Mouse (Mus musculus): Measurements from ENCODE around the gene Slc22a5.
"Not testable (repeated sequence)": the region's sequence is repeated elsewhere in the genome, so short reads cannot be mapped to it uniquely, and the experiment has no call there.

The Slc22a5 gene

DNA sequence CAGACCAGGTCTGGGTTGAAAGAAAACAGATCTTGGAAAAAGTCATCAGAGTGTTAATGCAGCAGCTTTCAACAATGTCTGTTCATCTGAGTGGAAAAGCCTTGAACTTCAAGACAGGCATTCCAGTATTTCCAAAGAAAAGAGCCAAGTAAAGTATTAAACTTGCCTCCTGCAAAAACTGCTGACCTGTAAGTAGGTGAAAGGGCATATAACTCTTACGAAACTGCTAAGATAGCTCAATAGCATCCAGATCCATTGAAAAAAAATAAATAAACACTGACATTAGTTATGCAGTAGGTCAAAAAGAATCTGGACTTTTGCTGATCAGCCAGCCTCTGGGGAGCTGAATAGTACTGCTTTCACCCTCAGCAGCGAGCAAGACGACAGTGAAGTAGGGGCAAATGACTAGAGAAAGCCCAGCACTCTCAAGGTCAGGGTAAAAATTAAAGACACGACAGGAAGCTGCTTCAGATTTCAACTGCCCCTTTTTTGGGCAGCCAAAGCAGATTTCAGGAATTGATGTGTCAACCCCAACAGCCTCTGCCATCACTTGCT lies 2.3 kb downstream of the Slc22a5 start:
- DNase-seq (ENCODE audit: low read depth, low spot score), result no peak

DNA sequence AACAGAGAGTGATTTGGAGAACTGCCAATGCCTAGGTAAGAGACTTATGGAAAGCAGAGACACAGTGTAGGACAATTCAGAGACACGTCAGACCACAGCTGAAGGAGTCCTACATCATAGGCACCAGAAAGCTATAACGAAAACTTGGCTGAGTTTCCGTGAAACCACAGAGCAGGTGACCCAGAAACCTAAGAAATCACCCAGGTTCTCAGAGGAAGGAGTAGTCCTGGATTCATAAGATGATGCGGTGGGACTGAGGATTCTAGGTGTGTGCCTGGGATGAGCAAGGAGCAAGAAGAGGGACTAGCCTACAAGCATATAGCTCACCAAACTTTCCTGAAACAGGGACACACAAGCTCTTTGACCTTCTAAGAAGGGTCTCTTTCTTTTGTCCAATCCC lies 3.2 kb downstream of the Slc22a5 start:
- DNase-seq (ENCODE audit: low read depth, low spot score), result no peak

DNA sequence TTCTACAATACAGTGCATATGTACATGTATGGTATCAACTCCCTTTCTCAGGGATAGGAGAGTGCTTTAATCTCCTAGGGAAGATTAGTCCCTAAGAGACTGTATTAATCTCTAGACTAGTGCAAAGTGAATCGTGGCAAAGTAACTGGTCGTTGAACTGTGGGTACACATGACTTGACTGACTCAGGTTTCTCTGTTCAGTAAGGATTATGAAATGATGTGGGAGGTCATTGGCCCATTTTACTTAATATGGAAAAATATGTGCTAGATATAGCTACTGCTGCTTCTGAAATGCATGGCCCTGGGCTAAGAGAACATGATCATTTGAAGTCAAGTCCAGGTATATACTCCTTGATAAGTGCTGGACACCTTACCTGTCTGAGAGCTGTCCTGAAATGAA lies 8.2 kb downstream of the Slc22a5 start:
- no peak for DNase-seq (ENCODE audit: low read depth, low spot score)

DNA sequence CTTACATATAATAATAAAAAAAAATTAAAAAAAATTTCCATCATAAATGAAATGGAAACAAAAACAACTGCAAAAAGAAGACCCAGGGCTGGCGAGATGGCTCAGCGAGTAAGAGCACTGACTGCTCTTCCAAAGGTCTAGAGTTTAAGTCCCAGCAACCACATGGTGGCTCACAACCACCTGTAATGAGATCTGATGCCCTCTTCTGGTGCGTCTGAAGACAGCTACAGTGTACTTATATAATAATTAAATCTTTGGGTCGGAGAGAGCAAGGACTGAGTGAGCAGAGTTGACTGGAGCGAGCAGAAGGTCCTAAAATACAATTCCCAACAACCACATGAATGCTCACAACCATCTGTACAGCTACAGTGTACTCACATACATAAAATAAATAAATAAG lies 13.4 kb downstream of the Slc22a5 start:
- peak; percentile 15 for DNase-seq (ENCODE audit: low read depth, low spot score)

DNA sequence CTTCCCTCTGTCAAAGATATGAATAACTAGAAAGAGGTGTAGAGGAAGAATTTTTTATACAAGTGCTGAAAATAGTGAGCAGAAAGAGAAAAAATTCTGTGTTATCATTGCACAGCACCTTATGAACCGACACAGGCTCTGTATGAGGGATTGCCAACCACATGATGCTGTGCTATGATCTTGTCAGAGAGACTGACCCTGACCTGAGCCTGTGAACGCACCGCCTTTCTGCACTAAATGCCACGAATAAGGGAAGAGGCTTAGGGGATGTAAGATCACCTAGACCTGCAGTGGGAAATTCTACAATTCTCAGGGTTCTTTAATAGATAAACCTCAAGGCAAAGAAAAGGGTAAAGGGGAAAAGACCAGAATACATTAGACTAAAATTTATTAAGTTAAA lies 15.0 kb downstream of the Slc22a5 start:
- no peak for DNase-seq (ENCODE audit: low read depth, low spot score)

DNA sequence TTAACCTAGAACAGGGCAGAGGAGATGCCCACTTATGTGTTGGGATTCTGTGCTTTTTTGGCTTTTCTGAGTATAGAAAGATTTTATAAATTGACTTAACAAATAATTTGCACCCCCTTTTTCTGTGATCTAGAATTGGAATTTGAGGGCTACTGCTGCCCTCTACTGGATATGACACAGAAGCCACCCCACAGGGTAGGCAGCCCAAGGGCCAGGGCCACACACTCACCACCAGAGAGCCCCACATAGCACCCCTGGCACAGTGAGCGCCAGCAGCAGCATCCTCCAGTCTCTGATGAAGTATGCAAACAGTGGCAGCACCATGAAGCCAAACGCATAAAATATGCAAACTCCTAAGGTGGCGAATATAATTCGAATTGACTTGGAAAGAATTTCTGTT lies 16.8 kb downstream of the Slc22a5 start:
- peak; percentile 61 for DNase-seq (ENCODE audit: low read depth, low spot score)

DNA sequence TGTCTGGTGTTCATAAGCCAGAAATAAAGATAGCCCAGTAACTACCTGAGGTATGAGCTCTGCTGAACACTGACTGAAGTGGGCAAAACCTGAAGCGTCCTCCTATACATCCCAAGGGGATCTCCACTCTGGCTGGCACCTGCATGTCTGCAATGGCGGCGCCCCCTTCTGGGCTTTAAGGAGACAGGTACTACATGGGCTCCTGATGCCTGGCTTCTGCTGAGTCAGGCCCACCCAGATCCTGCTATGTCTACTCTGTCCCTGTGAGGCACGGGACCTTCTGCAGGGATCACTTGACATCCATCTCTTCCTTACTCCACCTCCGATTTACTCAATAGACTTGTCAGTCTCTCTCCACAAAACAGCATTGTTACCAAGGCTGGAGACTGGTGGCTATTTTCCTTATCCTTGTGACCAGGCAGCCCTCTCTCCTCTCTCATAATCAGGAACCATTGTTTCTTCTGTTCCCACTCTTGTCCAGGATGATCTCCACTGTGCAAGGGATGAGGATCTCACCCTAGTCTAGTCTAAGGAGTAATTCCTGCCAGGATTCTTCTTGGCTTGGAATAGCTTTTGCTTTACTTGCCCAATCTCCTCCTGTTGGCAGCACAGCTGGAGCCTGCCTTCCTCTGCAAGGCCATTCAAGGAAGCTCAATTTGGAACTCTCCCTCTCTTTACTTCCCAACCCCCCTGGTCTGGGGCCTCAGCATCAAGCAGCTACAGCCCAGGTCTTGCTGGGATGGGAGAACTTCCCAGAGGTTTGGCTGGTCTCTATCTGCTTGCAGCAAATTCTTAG lies 17.4 kb downstream of the Slc22a5 start:
- DNase-seq (ENCODE audit: low read depth, low spot score), result peak; percentile 36

DNA sequence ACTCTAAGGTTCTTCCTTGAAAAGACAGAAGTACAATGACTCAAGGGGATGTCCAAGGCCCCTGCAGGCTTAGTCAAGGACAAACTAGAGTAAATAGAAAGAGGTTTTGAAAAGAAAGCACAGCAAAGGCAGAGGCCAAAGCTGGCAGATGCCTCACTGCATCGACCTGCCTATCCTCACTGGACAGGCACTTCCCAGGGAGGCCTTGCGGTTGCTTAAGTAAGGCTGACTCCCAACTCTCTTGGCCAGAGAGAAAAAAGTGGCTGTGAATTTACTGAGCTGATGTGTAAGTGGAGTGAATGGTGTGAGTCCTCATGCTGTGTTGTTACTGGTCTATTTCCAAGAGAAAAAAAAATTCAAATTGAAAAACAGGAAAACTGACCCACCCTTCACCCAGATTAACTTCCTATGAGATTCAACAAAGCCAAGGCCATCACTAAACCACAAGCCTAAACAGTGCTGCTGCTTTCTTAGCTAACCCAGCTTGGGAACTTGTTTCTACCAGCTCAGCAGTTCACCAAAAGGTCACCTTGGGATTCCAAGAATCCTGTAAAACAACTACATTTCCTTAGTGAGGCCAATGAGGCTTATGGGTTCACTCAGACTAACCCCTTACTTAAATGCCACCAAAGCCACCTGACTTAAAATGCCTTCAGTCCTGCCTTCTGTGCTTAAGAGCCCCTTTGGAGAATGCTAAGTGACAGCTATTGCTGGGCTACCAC lies 19.5 kb downstream of the Slc22a5 start:
- no peak for DNase-seq (ENCODE audit: low read depth, low spot score)

DNA sequence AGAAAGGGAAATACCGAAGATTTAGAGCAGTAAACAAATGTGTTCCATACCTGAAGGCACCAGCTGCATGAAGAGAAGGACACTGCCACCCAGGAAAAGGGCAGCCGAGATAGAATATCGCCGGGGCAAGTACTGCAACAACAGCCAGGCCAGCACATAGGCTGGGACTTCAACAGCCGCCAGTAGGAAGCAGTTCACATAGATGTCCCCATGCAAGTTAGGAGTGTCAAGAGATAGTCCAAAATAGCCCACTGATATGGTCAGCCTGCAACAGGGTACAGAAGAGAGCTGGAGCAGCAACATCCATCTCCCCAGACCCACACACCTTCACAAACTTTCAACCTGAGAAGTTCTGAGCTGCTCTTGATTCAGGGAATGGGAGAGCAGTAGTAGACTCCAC lies 22.3 kb downstream of the Slc22a5 start:
- no peak for DNase-seq (ENCODE audit: low read depth, low spot score)

DNA sequence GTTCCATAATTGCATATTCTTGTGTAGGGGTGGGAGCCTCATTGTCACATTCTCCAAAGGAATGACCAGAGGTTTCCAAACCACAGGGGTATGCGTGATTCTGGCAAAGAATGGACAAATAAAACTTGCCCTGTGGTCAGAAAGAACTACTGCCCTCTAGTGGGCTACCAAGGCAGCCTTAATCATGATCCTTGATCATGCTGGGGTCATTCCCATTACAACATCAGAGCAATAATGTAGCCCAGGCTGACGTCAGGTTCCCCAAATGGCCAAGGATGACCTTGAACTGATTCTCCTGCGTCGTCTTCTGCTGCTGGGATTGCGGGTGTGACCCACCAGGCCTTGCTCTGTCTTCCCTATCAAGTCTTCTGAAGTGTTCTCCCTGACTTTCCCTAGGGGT lies 23.1 kb downstream of the Slc22a5 start:
- not testable (repeated sequence) for DNase-seq (ENCODE audit: low read depth, low spot score)

DNA sequence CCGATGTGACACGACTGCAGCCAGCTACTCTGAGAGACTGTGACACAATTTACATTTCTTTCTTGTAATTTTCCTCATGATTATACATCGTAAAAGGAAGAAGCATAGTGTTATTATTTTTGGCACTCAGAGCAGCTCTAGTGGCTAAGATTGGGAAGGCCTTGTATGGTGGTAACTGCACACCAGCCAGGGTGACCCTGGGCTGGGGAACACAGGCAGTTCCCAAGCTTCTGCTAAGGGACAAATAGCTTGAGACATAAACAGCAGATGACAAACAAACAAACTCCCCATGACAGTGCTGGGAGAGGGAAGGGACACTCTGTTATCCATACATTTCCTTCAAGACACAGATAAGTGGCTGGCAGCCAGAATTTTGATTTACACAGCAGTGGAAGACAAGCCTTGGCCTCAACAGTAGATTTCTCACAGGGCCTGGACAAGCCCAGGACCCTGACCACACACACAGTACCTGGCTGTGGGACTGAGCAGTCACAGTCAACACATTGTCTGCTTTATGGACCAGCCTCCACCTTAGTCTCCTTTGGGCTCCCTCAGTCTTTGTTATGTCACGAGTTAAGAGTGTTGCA lies 26.6 kb downstream of the Slc22a5 start:
- not testable (repeated sequence) for DNase-seq (ENCODE audit: low read depth, low spot score)

DNA sequence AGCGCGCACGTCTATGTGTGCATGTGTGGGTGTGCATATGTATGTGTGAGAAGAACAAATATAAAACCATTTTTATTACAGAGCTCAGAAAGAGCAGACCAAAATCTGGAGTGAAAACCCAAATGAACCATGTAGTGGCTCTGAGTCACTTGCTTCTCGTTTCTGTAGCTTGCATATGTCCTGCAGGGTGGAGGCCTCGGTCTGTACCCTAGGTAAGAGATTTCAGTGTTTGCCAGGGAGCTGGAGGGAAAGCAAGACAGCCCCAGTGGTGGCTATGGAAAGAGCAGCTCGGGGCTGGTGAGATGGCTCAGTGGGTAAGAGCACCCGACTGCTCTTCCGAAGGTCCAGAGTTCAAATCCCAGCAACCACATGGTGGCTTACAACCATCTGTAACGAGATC lies 30.5 kb downstream of the Slc22a5 start:
- DNase-seq (ENCODE audit: low read depth, low spot score), result peak; percentile 5

DNA sequence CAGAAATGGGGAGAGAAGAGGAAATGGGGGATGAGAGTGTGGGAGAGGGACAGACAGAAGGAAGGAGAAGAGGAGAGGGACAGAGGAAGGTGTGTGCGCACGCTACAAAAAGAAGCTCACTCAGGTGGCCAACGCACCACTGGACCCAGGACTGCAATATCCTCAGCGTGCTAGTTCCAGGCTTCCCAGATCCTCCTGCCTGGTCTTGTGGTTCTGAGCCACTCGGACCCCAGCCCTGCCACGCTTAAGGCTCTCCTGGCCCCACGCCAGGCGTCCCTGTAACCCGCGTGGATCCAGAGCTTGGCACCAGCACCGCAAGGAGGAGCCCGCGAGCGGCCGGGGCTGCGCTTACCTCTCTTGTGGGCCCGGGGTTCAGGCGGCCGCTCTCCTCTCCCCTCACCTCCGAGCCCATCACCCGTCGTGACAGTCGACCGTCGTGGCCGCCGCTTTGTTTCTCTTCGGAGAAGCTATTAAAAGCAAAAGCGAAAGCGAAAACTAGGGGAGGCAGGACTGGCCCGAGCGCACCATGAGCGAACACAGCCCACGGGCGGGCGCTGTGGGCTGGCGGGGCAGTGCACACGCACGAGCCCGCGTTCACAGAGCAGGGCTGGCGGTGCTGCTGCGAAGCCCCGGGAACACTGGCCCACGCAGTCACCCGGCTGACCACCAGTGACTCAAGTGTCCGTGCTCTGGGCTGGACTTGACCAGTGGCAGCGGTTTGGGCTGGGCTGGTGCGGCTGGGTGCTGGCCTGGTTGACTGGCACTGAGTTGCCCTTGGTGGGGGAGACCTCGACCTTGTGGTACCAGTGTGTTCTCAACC lies 32.5 kb downstream of the Slc22a5 start, which contains the start of gene Gm12216:
TSS of gene Gm12216 (minus strand) at position 496 of the 820 bp plus-strand sequence.
- DNase-seq (ENCODE audit: low read depth, low spot score), result peak; percentile 66

DNA sequence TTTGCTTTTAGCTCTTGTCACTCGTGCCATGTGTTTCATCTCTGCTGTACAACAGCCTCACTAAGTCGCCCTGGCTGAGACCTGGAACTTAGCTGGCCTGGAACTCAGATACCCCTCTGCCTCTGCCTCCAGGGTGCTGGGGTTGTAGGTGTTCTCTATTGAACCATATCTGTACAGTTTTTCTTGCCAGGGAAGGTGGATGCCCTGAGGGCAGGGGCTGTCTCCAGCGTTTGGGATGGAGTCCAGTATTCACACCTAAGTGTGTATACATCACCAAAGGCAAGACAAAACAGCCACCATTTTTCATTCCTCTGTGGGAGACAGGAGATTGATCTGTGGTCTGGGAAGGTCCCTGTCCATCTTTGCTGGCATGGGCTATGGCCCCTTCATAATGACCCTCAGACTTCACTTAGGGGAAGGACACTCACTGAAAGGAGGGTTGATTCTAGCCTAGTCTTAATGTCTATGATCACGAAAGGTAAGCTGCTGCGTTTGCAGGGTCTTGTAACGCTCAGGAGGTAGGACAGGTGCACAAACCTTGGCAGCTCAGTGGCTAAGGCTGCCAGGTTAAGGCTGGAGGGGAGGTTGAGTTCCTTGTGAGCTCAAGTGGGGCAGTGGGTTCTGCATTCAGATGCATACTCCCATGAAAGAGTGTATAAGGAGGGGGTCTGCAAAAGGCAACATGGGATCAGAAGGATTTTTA lies 33.3 kb downstream of the Slc22a5 start:
- DNase-seq (ENCODE audit: low read depth, low spot score), result peak; percentile 10

DNA sequence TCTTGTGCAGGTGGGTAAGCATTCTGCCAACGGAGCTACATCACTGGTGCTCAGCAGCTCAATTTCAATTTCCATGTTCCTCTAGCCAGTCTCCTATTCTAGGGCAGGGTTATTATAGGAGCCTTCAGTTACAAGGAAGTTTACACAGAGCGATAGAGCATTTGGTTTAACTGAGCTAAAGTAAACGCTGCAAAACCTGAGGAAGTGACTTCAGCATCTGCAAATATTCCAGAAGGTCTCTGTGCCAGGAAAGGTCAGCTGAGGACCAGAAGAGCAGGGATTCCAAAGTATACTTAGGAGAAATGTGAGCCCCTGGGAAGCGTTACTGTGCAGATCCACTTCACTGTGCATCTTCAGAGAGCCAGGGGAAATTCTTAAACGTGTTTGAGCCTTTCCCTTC lies 37.8 kb downstream of the Slc22a5 start:
- no peak for DNase-seq (ENCODE audit: low read depth, low spot score)

DNA sequence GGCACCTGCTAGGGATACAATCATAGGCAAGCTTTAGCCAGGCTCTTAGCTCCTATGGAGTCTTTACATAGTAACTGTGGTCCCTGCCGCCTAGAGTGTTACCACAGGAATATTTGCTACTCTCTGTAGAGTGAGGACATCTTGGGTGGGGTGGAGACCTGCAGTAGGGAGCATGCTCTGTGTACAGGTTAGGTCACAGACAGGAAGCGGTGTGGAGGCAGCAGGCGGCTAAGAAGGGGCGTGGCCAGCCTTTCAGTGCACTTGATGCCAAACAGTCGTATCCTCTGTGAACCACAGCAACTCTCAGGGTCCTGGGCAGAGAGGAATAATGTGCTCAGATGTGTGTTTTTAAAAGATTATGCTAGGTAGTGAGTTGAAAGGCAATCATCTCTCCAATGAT lies 39.7 kb downstream of the Slc22a5 start:
- DNase-seq (ENCODE audit: low read depth, low spot score), result no peak

DNA sequence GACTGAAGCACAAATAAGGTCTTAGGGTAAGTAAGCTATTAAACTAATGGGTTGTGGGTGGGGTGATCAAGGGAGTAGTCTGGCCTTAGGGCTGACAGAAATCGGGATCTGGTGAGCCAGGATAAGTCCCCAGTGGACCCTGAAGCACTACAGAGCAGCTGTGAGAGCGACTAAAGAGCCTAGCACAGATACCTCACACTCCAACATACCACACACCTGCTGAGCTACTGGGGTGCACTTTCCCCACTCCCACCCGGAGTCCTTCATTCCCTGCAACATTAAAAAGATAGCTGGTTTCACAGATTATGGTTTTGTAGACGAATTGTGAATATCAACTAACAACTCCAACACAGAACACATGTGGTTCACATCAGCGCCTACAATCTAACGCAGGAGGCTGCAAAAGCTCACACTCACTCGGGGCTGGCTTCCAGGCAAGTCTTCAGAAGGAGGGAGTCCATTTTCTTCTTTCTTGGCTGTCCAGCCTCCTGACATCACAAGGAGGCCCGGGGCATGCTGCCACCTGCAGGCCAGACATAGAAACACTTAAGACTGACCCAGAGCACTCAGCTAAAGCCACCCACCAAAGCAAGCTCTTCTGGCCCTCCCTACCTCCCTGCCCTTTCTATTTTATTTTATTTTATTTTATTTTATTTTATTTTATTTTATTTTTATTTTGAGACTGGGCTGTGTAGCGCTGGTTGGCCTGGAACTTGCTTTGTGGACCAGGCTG lies 41.7 kb downstream of the Slc22a5 start:
- DNase-seq (ENCODE audit: low read depth, low spot score), result peak; percentile 76

DNA sequence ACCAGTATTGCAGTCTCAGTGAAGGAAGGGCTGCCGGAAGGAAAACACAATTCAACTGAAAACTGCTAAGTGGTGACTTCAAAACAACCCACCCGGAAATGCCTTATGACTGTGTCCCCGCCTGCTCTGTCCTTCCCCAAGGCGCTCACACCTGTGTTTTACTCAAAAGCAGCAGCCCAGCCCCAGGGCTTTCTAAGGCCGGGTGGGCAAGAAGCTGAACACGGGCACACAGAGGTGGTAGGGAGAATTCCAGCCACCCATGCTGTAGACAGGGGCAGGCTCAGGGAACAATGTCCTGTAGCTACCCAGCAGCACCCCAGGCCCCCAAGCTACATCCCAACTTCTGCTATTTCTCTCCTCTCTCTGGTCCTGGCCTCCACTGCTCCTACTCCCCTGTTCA lies 45.8 kb downstream of the Slc22a5 start:
- peak; percentile 79 for DNase-seq (ENCODE audit: low read depth, low spot score)

DNA sequence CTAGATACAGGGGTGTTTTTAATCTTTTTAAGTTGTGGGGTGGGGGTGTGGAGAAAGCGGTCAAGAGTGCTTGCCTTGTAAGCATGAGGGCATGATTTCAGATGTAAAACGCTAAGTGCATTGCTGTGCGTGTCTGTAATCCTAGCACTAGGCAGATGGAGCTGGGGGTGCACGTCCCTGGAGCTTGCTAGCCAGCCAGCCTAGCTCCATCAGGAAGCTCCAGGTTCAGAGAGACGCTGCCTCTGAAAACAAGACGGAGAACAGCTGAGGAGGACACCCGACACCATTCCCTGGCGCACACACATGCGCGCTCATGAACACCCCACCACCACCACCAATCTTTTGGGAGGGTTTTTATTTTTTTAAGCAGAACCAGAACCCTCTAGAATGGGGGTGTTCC lies 48.4 kb downstream of the Slc22a5 start:
- no peak for DNase-seq (ENCODE audit: low read depth, low spot score)

DNA sequence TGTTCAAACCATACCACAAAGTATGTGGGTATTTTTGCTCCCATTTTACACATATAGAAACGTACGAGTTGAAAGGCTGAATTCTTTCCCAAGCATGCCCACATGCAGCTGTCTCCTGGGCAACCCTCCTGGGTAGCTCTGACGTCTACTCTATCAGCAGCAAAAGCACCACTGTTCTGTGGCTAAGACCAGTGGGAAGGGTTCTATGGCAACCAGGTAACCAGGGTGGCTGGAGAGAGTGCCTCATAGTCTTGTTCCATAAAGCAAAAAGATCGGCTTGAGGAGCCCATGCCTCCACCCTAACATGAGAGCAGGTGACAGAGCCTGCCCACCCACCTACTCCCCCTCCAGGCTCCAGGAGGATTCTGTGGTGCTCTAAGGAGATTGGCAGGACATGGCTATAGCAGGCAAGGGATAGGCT lies 49.3 kb downstream of the Slc22a5 start:
- no peak for DNase-seq (ENCODE audit: low read depth, low spot score)

All from A20 (cell line).